In the genomic region with DNA sequence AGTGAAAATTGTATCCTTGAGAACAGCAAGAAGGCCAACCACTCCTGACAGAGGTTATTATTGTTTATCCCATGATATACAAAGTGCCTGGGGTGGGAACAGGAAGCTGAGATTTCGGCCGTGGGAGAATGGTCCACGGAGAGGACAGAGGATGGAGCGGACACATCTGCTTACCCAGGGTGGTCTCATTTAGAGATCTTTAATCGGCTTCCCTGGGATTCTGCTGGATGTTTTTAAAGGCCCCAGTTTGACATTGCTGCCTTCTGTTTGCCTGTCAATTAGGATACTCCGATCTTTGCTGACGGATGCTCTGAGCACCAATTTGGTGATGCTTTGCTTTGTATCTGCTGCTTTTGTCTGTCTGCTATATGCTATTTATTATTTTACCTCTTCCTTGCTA, we compare ENCODE assay signal across 22 mouse cellular contexts.
DNase-seq lines count a peak whose midpoint lies in the region; ATAC-seq lines count a peak whose summit lies in the region.
"Had no signal": no experiment of that assay in that cellular context is flagged by ENCODE, and none has a peak within 500 bp of the region (broad histone marks: within the 10 kb centered on the region; RNA-seq: fewer than 3 reads in every experiment).

No protein-coding gene starts in this region.

- no peaks in the 10 kb centered on the region for H3K36me3 ChIP-seq in forebrain, embryonic 10.5 days (replicated peaks)
- no peaks in the 10 kb centered on the region for H3K36me3 ChIP-seq in forebrain, embryonic 15.5 days
- H3K36me3 ChIP-seq in hindbrain, embryonic 14.5 days (replicated peaks; ENCODE audit: control insufficient read depth, insufficient read depth) = no peaks in the 10 kb centered on the region
- H3K36me3 ChIP-seq in midbrain, embryonic 14.5 days (ENCODE audit: control insufficient read depth, insufficient read depth, low read length) = no peaks in the 10 kb centered on the region
- H3K36me3 ChIP-seq: embryonic facial prominence, embryonic 15.5 days; kidney, embryonic 15.5 days had no signal

- H3K27ac ChIP-seq in forebrain, embryonic 10.5 days = peak overlapping the region; percentile 76
- H3K27ac ChIP-seq in forebrain, embryonic 15.5 days (replicated peaks) = peak overlapping the region; percentile 80
- 0 out of 2 replicates have a peak overlapping the region, but pooled peaks have one; percentile 40 for H3K27ac ChIP-seq in hindbrain, embryonic 14.5 days
- peak overlapping the region; percentile 70 for H3K27ac ChIP-seq in midbrain, embryonic 14.5 days (replicated peaks; ENCODE audit: low read depth, low read length)
- H3K27ac ChIP-seq: embryonic facial prominence, embryonic 15.5 days; gastrocnemius, adult 2 months; kidney, embryonic 15.5 days had no signal

- no peaks in the 10 kb centered on the region for H3K9me3 ChIP-seq in forebrain, embryonic 10.5 days
- no peaks in the 10 kb centered on the region for H3K9me3 ChIP-seq in forebrain, embryonic 15.5 days
- no peaks in the 10 kb centered on the region for H3K9me3 ChIP-seq in hindbrain, embryonic 14.5 days (ENCODE audit: control insufficient read depth, low read length)
- H3K9me3 ChIP-seq in midbrain, embryonic 14.5 days (ENCODE audit: control insufficient read depth, low read length) = no peaks in the 10 kb centered on the region
- H3K9me3 ChIP-seq: embryonic facial prominence, embryonic 15.5 days; kidney, embryonic 15.5 days had no signal

- intact Hi-C loops in left cerebral cortex, postnatal 14 days (cut with DNase I) = no loop called here

- H3K27me3 ChIP-seq in forebrain, embryonic 10.5 days (ENCODE audit: poor library complexity, severe bottlenecking) = no peaks in the 10 kb centered on the region
- no peaks in the 10 kb centered on the region for H3K27me3 ChIP-seq in forebrain, embryonic 15.5 days
- H3K27me3 ChIP-seq in hindbrain, embryonic 14.5 days (ENCODE audit: control insufficient read depth, insufficient read depth, low read length) = no peaks in the 10 kb centered on the region
- no peaks in the 10 kb centered on the region for H3K27me3 ChIP-seq in midbrain, embryonic 14.5 days (ENCODE audit: control insufficient read depth, insufficient read depth, low read length)
- H3K27me3 ChIP-seq: embryonic facial prominence, embryonic 15.5 days; kidney, embryonic 15.5 days; megakaryocyte, embryonic 14.5 days had no signal

- H3K4me1 ChIP-seq in forebrain, embryonic 10.5 days = peaks cover 45% of the 10 kb centered on the region
- H3K4me1 ChIP-seq in forebrain, embryonic 15.5 days = peaks cover 18% of the 10 kb centered on the region
- peaks cover 7% of the 10 kb centered on the region; the same call in 1 of the 2 replicates for H3K4me1 ChIP-seq in hindbrain, embryonic 14.5 days (replicated peaks; ENCODE audit: control insufficient read depth, insufficient read depth, low read length)
- peaks cover 13% of the 10 kb centered on the region for H3K4me1 ChIP-seq in midbrain, embryonic 14.5 days (ENCODE audit: control insufficient read depth, insufficient read depth, low read length)
- H3K4me1 ChIP-seq: embryonic facial prominence, embryonic 15.5 days; megakaryocyte, embryonic 14.5 days had no signal

- peak overlapping the region; percentile 10; the same call in 1 of the 2 replicates for H3K4me3 ChIP-seq in forebrain, embryonic 10.5 days
- no peak overlapping the region for H3K4me3 ChIP-seq in forebrain, embryonic 15.5 days
- no peak overlapping the region for H3K4me3 ChIP-seq in hindbrain, embryonic 14.5 days (replicated peaks; ENCODE audit: low read length)
- no peak overlapping the region for H3K4me3 ChIP-seq in midbrain, embryonic 14.5 days (replicated peaks; ENCODE audit: low read depth, low read length)
- H3K4me3 ChIP-seq: embryonic facial prominence, embryonic 15.5 days; gastrocnemius, adult 2 months; kidney, embryonic 15.5 days; megakaryocyte, embryonic 14.5 days; myocyte had no signal

- 0 out of 2 replicates have a peak, but pooled peaks have one; percentile 4 for ATAC-seq in forebrain, embryonic 15.5 days (replicated peaks)
- ATAC-seq in hindbrain, embryonic 14.5 days (ENCODE audit: low FRiP score) = no peak
- no peak for ATAC-seq in midbrain, embryonic 14.5 days (ENCODE audit: low FRiP score, low TSS enrichment)

- no peak overlapping the region for H3K4me2 ChIP-seq in forebrain, embryonic 15.5 days (replicated peaks)
- no peak overlapping the region for H3K4me2 ChIP-seq in hindbrain, embryonic 14.5 days (replicated peaks)
- H3K4me2 ChIP-seq in midbrain, embryonic 14.5 days (ENCODE audit: low read length) = no peak overlapping the region
- H3K4me2 ChIP-seq: embryonic facial prominence, embryonic 15.5 days; heart, embryonic 11.5 days; kidney, embryonic 15.5 days; liver, embryonic 11.5 days had no signal

- WGBS in forebrain, embryonic 10.5 days = 39% methylated on average over 7 of the region's 7 CpGs
- 4% methylated on average over 7 of the region's 7 CpGs for WGBS in forebrain, embryonic 15.5 days
- WGBS in hindbrain, embryonic 14.5 days = 29% methylated on average over 7 of the region's 7 CpGs
- WGBS in midbrain, embryonic 14.5 days = 19% methylated on average over 7 of the region's 7 CpGs

- no peak for DNase-seq in forebrain, embryonic 10.5 days (ENCODE audit: extremely low spot score, low spot score)
- DNase-seq in hindbrain, embryonic 14.5 days (ENCODE audit: low spot score) = no peak
- peak; percentile 43 for DNase-seq in midbrain, embryonic 14.5 days
- DNase-seq in left cerebral cortex, postnatal 14 days (ENCODE audit: low spot score in 2 of 2) = no peak
- DNase-seq in lung, postnatal 4 days = no peak
- DNase-seq in ovary, adult 18-20 months (ENCODE audit: low spot score) = no peak
- DNase-seq in gastrocnemius, postnatal 10 days = no peak
- DNase-seq: cerebellum, adult 9-11 months; gastrocnemius, adult 2 months; kidney, postnatal 4 days; layer of hippocampus, adult 9-11 months; lung, adult 18-20 months; lung, postnatal 14 days; right cerebral cortex, adult 18-20 months; thymus, postnatal 36 days had no signal

- H3K9ac ChIP-seq in forebrain, embryonic 15.5 days (replicated peaks) = no peak overlapping the region
- H3K9ac ChIP-seq in hindbrain, embryonic 14.5 days = no peak overlapping the region
- no peak overlapping the region for H3K9ac ChIP-seq in midbrain, embryonic 14.5 days (replicated peaks; ENCODE audit: low read length)
- H3K9ac ChIP-seq: embryonic facial prominence, embryonic 15.5 days; kidney, embryonic 15.5 days had no signal
